Mouse (Mus musculus): ENCODE data around the gene Apbb2.

GRCm38 (mm10) chr5:66323603-66324002 lies 295.0 kb downstream of the Apbb2 start:
- no peak for TF ChIP-seq GATA1 (IDR thresholded peaks at IDR 0.05; ENCODE audit: borderline replicate concordance, low read length)
- TF ChIP-seq FLI1 (IDR thresholded peaks at IDR 0.05; ENCODE audit: low read length) = no peak
